Mouse (Mus musculus) limb, embryonic 15.5 days (tissue): Measurements from ENCODE around the gene Kctd18. TPM values are rescaled to one million over a fixed set of nuclear protein-coding genes. Genes with fewer than 3 reads are reported as not detected.
A peak's percentile ranks its signal among the peaks of the same experiment; 100 is the strongest.

Source experiments
- ATAC-seq: fragments of 200-750 bp; cut with Nextera tagmentation; 2 replicates; pipeline ENCODE4 v1.8.0; 2017; ENCODE audit warnings: low read depth, moderate TSS enrichment; ENCODE audit not compliant: insufficient number of reproducible peaks, low FRiP score, low TSS enrichment
- H3K27ac ChIP-seq: fragments of 300-500 bp; sonication (generic); 2 replicates; pipeline ENCODE4 v1.5.1; 2015; ENCODE audit warnings: moderate library complexity, mild to moderate bottlenecking, inconsistent platforms
- H3K27me3 ChIP-seq: fragments of 300-500 bp; sonication (generic); 2 replicates; pipeline ENCODE4 v1.6.1; 2015; ENCODE audit warnings: inconsistent platforms
- H3K36me3 ChIP-seq: fragments of 300-500 bp; sonication (generic); 2 replicates; pipeline ENCODE4 v1.6.1; 2015; ENCODE audit warnings: inconsistent platforms
- H3K4me1 ChIP-seq: fragments of 300-500 bp; sonication (generic); 2 replicates; pipeline ENCODE4 v1.6.1; 2015; ENCODE audit warnings: inconsistent platforms
- H3K4me2 ChIP-seq: fragments of 300-500 bp; sonication (generic); 2 replicates; pipeline ENCODE4 v1.6.1; 2015; ENCODE audit warnings: mild to moderate bottlenecking, inconsistent platforms
- H3K4me3 ChIP-seq: fragments of 300-500 bp; sonication (generic); 2 replicates; pipeline ENCODE4 v1.5.1; 2015; ENCODE audit warnings: mild to moderate bottlenecking, inconsistent platforms
- H3K9ac ChIP-seq: fragments of 300-500 bp; sonication (generic); 2 replicates; pipeline ENCODE4 v1.6.1; 2015; ENCODE audit warnings: inconsistent platforms
- H3K9me3 ChIP-seq: fragments of 300-500 bp; sonication (generic); 2 replicates; pipeline ENCODE4 v1.6.1; 2016; ENCODE audit warnings: inconsistent platforms
- WGBS: fragments of 180-500 bp; shearing (Covaris S2); methylation state at CpG from one replicate; pipeline ENCODE4 v1.1.7; 2015; 5-methylcytosine and 5-hydroxymethylcytosine counted together
- polyA plus RNA-seq: library from polyadenylated mRNA; unstranded; fragments of >200 nt; fragmentation: Nextera tagmentation; extraction: Ambion mirVana; gene quantifications from 2 replicates; pipeline ENCODE4 v1.2.1, GENCODE M21; 2015

The Kctd18 gene
- polyA plus RNA-seq, 1 experiment from 2014 or later = 22.3 TPM

DNA sequence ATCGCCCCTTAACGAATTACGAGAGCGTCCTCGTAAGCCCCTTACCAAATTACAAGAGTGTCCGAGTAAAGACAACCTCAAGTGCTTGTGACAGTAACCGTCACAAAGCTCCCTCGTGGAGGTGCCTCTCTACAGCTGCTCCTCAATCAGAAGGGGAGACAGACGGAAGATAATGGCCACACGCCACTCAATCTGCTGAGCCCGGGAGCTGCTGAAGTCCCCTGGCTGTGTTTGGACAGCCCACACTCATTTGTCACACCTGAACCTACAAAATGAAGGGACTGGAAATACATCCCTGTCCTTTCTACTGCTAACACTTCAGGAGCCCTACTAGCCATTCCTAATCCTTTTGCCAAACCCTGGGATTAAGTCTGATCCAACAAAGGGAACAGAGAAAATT lies 77.0 kb downstream of the Kctd18 start:
- Histone ChIP-seq H3K4me3 (no peak overlapping the region), H3K4me2 (no peak overlapping the region), H3K36me3 (peaks cover 67% of the 10 kb centered on the region), H3K9ac (no peak overlapping the region), H3K4me1 (no peaks in the 10 kb centered on the region), H3K27ac (no peak overlapping the region), H3K27me3 (no peaks in the 10 kb centered on the region), H3K9me3 (no peaks in the 10 kb centered on the region)
- no peak for ATAC-seq
- 70% methylated on average over 11 of the region's 11 CpGs for WGBS

DNA sequence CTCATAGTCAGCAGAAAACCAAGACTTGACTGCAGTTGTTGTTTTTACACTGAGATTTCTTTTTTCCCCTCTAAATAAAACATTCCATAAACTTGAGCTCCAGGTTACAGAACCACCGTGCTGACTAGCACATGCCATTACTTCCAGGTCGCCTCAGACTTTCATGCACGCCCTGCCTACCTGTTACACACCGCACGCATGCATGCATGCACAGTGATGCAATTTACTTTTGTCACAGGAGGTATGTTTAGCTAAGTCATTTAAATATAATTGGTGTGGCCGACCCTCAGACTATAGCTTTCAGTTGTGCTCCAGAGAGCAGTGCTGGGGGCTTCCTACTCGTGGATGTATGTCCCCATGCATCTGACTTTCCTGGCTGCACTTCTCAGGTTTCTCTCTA lies 77.7 kb downstream of the Kctd18 start:
- peaks cover 62% of the 10 kb centered on the region for H3K36me3 ChIP-seq
- no peak for ATAC-seq

GRCm38 (mm10) chr1:57940691-57941090 lies 78.1 kb downstream of the Kctd18 start:
- no peak for ATAC-seq
- H3K36me3 ChIP-seq = peaks cover 59% of the 10 kb centered on the region
- H3K9me3 ChIP-seq = no peaks in the 10 kb centered on the region
- WGBS = 39% methylated on average over 10 of the region's 10 CpGs
- no peak overlapping the region for H3K9ac ChIP-seq
- no peaks in the 10 kb centered on the region for H3K27me3 ChIP-seq
- no peaks in the 10 kb centered on the region for H3K4me1 ChIP-seq
- H3K27ac ChIP-seq = no peak overlapping the region
- no peak overlapping the region for H3K4me2 ChIP-seq
- no peak overlapping the region for H3K4me3 ChIP-seq

More for the DNA sequence above, 77.7 kb downstream of the Kctd18 start:
- Histone ChIP-seq H3K9ac (no peak overlapping the region), H3K27ac (no peak overlapping the region), H3K4me2 (no peak overlapping the region), H3K27me3 (no peaks in the 10 kb centered on the region), H3K9me3 (no peaks in the 10 kb centered on the region), H3K4me3 (no peak overlapping the region), H3K4me1 (no peaks in the 10 kb centered on the region)
- 50% methylated on average over 7 of the region's 7 CpGs for WGBS

GRCm38 (mm10) chr1:57934287-57934686 lies 84.5 kb downstream of the Kctd18 start:
- Histone ChIP-seq H3K27me3 (no peaks in the 10 kb centered on the region), H3K36me3 (peaks cover 12% of the 10 kb centered on the region), H3K9ac (no peak overlapping the region), H3K27ac (no peak overlapping the region), H3K4me2 (no peak overlapping the region), H3K4me1 (no peaks in the 10 kb centered on the region), H3K4me3 (no peak overlapping the region), H3K9me3 (no peaks in the 10 kb centered on the region)
- ATAC-seq = no peak
- WGBS = 51% methylated on average over 1 of the region's 1 CpGs

GRCm38 (mm10) chr1:57918567-57918966 lies 100.2 kb downstream of the Kctd18 start:
- ATAC-seq = no peak
- Histone ChIP-seq H3K36me3 (peaks cover 36% of the 10 kb centered on the region), H3K27ac (no peak overlapping the region), H3K4me2 (no peak overlapping the region), H3K4me1 (no peaks in the 10 kb centered on the region), H3K9me3 (no peaks in the 10 kb centered on the region), H3K4me3 (no peak overlapping the region), H3K9ac (no peak overlapping the region), H3K27me3 (no peaks in the 10 kb centered on the region)
- WGBS = 83% methylated on average over 4 of the region's 4 CpGs

- no peak overlapping the region for H3K27ac ChIP-seq
- peaks cover 36% of the 10 kb centered on the region for H3K36me3 ChIP-seq
- no peak overlapping the region for H3K4me2 ChIP-seq
- no peaks in the 10 kb centered on the region for H3K27me3 ChIP-seq
- no peak for ATAC-seq
- H3K9me3 ChIP-seq = no peaks in the 10 kb centered on the region
- no peak overlapping the region for H3K4me3 ChIP-seq
- H3K9ac ChIP-seq = no peak overlapping the region
- 39% methylated on average over 5 of the region's 5 CpGs for WGBS
- no peaks in the 10 kb centered on the region for H3K4me1 ChIP-seq
These were observed 101.4 kb downstream of the Kctd18 start for GRCm38 (mm10) chr1:57917342-57917741.

DNA sequence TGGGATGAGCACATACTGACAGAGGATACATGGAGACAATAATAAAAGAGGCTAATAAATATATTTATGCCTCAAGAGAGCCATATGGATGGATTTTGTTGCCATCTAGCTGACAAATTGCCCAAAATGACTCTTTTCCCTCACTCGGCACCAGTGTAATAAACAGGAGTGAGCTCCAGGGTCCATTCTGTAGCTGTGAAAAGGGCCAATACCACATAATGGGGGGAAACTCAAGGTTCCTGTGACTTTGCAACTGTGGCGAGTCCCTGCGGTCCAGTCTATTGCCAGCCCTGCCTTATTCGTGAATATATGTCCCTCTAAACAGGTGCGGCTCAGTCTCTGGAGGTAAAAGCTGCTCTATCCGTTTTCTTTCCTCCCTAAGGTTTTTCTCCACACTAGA lies 107.2 kb downstream of the Kctd18 start:
- Histone ChIP-seq H3K27ac (no peak overlapping the region), H3K4me2 (no peak overlapping the region), H3K27me3 (no peaks in the 10 kb centered on the region), H3K9ac (no peak overlapping the region), H3K36me3 (peaks cover 27% of the 10 kb centered on the region), H3K9me3 (no peaks in the 10 kb centered on the region), H3K4me1 (peaks cover 2% of the 10 kb centered on the region), H3K4me3 (no peak overlapping the region)
- WGBS = 71% methylated on average over 6 of the region's 6 CpGs
- ATAC-seq = no peak

DNA sequence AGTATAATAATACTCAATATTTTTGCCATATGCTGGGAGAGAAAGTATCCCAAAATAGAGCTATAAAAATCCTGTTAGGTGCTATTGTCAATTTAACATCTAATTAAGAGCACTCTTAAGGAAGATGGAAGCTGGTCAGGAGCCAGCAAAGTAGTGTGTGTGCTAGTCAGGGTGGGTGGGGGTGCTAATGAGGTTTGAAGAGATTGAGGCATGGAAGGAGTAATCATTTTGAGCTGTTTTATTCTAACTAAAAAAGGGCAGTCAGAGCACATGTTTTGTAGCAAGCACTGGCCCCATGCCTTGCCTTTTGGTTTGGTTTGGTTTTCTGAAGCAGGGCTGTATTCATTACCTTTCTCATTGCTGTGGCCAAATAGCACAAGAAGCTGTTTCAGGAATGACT lies 112.4 kb downstream of the Kctd18 start:
- peaks cover 13% of the 10 kb centered on the region for H3K4me1 ChIP-seq
- H3K4me2 ChIP-seq = no peak overlapping the region
- peak; percentile 74 for ATAC-seq
- H3K27ac ChIP-seq = peak overlapping the region; percentile 29
- peaks cover 51% of the 10 kb centered on the region for H3K36me3 ChIP-seq
- no peak overlapping the region for H3K4me3 ChIP-seq
- H3K9ac ChIP-seq = no peak overlapping the region
- no peaks in the 10 kb centered on the region for H3K9me3 ChIP-seq
- H3K27me3 ChIP-seq = no peaks in the 10 kb centered on the region

GRCm38 (mm10) chr1:57905912-57906311 lies 112.8 kb downstream of the Kctd18 start:
- no peaks in the 10 kb centered on the region for H3K9me3 ChIP-seq
- H3K4me1 ChIP-seq = peaks cover 13% of the 10 kb centered on the region
- no peak overlapping the region for H3K9ac ChIP-seq
- no peaks in the 10 kb centered on the region for H3K27me3 ChIP-seq
- H3K36me3 ChIP-seq = peaks cover 54% of the 10 kb centered on the region
- H3K4me2 ChIP-seq = no peak overlapping the region
- WGBS = 30% methylated on average over 3 of the region's 3 CpGs
- ATAC-seq = peak; percentile 84
- peak overlapping the region; percentile 29 for H3K27ac ChIP-seq
- H3K4me3 ChIP-seq = no peak overlapping the region

Other genes starting within 250 kb of the Kctd18 start
- gene Spats2l, start 244.8 kb downstream of the Kctd18 start, polyA plus RNA-seq = 178 and 197 TPM in 2 replicates
- gene Sgo2a, start 23.0 kb downstream of the Kctd18 start, polyA plus RNA-seq = 15.1 and 15.2 TPM in 2 replicates
- gene Aox1, start 11.0 kb upstream of the Kctd18 start, polyA plus RNA-seq = 0.42 and 0.77 TPM in 2 replicates
- 0.35 and 0.59 TPM in 2 replicates for gene Aox3, start 94.2 kb upstream of the Kctd18 start, polyA plus RNA-seq
- 30.7 and 32.4 TPM in 2 replicates for gene Aox4, start 191.4 kb upstream of the Kctd18 start, polyA plus RNA-seq